Mouse (Mus musculus): ENCODE data around the gene Olfr1162. TPM values are rescaled to one million over a fixed set of nuclear protein-coding genes. Genes with fewer than 3 reads are reported as not detected.
"Not testable (repeated sequence)": the region's sequence is repeated elsewhere in the genome, so short reads cannot be mapped to it uniquely, and the experiment has no call there.

Olfr1162 gene
- not detected in 2 replicates for polyA plus RNA-seq (2012; rRNA removed)
- polyA plus RNA-seq (2014; fragmentation: Nextera tagmentation; extraction: Ambion mirVana): not detected in 2 replicates

DNA sequence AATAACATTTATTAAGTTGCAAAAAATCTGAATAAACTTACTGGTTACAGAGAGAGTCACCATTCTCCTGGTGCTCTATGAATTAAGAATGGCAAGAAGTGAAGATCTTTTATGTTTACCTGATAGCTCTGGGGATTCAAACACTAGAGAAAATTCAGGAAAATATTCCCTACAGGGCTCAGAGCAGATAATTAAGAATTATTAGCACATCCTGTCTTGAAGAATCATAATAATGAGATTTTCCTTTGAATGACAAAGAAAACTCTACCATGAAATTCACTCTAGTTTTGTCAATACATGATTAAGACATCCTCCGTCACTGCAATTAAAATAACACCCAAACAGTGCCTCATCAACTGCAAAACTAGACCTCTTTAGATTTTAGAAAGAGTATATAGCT lies at the start of gene Olfr1162:
Gene Olfr1162, minus strand, starts transcription at position 101 of the 400 bp plus-strand sequence.
- DNase-seq (ENCODE audit: low spot score): no peak
- WGBS: 91% methylated on average over 1 of the region's 1 CpGs
- H3K4me1 ChIP-seq (ENCODE audit: control insufficient read depth, insufficient read depth, low read length): no peaks in the 10 kb centered on the region
- no peak for TF ChIP-seq POLR2A (IDR thresholded peaks at IDR 0.05; ENCODE audit: borderline replicate concordance, extremely low read depth, insufficient read depth, insufficient read length)
- H3K9me3 ChIP-seq (ENCODE audit: control insufficient read depth, low read length): no peaks in the 10 kb centered on the region
- H3K27me3 ChIP-seq (ENCODE audit: control insufficient read depth, insufficient read depth, low read length): no peaks in the 10 kb centered on the region
- no peak within 1 kb of the TSS for H3K27ac ChIP-seq (replicated peaks; ENCODE audit: low read depth, low read length)
- no peak within 1 kb of the TSS for H3K4me2 ChIP-seq (replicated peaks; ENCODE audit: low read depth, low read length, severe bottlenecking)
- H3K36me3 ChIP-seq (ENCODE audit: control insufficient read depth, insufficient read depth, low read length): no peaks in the 10 kb centered on the region
- no peak for ATAC-seq (ENCODE audit: low FRiP score, low read depth)
- no peak within 1 kb of the TSS for H3K4me3 ChIP-seq (replicated peaks; ENCODE audit: low read length)
- H3K9ac ChIP-seq (ENCODE audit: low read depth, low read length, severe bottlenecking): no peak within 1 kb of the TSS

DNA sequence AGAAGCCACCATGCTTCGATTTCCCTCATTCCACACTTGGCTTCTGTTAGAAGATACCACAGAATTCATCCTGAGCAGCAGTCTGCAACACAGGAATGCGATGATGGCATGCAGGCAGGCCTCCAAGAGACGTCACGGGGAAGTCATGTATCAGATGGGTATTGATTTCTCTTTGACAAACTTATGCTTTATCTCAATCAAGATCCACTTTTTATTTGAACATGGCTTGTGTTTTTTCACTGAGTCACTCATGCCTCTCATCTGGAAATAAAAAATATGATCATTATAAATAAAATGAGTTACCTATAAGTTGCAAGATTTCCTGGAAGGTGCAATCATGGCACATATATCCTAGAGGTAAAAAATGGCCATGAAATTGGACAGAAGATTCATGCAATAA lies 42.9 kb upstream of the Olfr1162 start, which contains the start of gene Olfr1164:
Gene Olfr1164, minus strand, starts transcription at position 101 of the 400 bp plus-strand sequence.
- no peak for DNase-seq (ENCODE audit: low spot score)
- H3K27ac ChIP-seq (replicated peaks; ENCODE audit: low read depth, low read length): no peak within 1 kb of the TSS
- no peaks in the 10 kb centered on the region for H3K27me3 ChIP-seq (ENCODE audit: control insufficient read depth, insufficient read depth, low read length)
- ATAC-seq (ENCODE audit: low FRiP score, low read depth): no peak
- WGBS: 72% methylated on average over 4 of the region's 4 CpGs
- no peak within 1 kb of the TSS for H3K4me2 ChIP-seq (replicated peaks; ENCODE audit: low read depth, low read length, severe bottlenecking)
- H3K4me1 ChIP-seq (ENCODE audit: control insufficient read depth, insufficient read depth, low read length): no peaks in the 10 kb centered on the region
- TF ChIP-seq POLR2A (IDR thresholded peaks at IDR 0.05; ENCODE audit: borderline replicate concordance, extremely low read depth, insufficient read depth, insufficient read length): no peak
- no peak within 1 kb of the TSS for H3K9ac ChIP-seq (ENCODE audit: low read depth, low read length, severe bottlenecking)
- H3K36me3 ChIP-seq (ENCODE audit: control insufficient read depth, insufficient read depth, low read length): no peaks in the 10 kb centered on the region
- no peak within 1 kb of the TSS for H3K4me3 ChIP-seq (replicated peaks; ENCODE audit: low read length)
- H3K9me3 ChIP-seq (ENCODE audit: control insufficient read depth, low read length): no peaks in the 10 kb centered on the region

DNA sequence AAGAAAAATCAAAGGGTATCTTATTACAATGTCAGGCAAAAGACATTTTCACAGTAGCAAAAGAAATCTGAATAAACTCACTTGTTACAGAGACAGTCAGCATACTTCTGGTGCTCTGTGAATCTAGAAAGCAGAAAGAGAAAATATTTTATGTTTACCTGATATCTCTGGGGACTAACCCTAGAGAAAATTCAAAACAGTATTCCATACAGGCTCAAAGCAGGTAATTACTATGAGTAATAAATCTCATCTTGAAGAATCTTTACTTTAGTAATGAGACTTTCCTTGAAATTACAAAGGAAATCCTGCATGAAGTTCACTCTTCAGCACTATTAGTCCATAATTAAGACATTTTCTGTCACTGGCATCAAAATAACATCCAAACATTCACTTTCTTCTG lies 20.8 kb upstream of the Olfr1162 start, which contains the start of gene Olfr1163:
Gene Olfr1163, minus strand, starts transcription at position 101 of the 400 bp plus-strand sequence.
- no peaks in the 10 kb centered on the region for H3K9me3 ChIP-seq (ENCODE audit: control insufficient read depth, low read length)
- no peak for TF ChIP-seq POLR2A (IDR thresholded peaks at IDR 0.05; ENCODE audit: borderline replicate concordance, extremely low read depth, insufficient read depth, insufficient read length)
- H3K4me1 ChIP-seq (ENCODE audit: control insufficient read depth, insufficient read depth, low read length): no peaks in the 10 kb centered on the region
- H3K9ac ChIP-seq (ENCODE audit: low read depth, low read length, severe bottlenecking): no peak within 1 kb of the TSS
- no peak within 1 kb of the TSS for H3K4me2 ChIP-seq (replicated peaks; ENCODE audit: low read depth, low read length, severe bottlenecking)
- ATAC-seq (ENCODE audit: low FRiP score, low read depth) (no peak), DNase-seq (ENCODE audit: low spot score) (no peak)
- H3K4me3 ChIP-seq (replicated peaks; ENCODE audit: low read length): no peak within 1 kb of the TSS
- no peaks in the 10 kb centered on the region for H3K36me3 ChIP-seq (ENCODE audit: control insufficient read depth, insufficient read depth, low read length)
- H3K27ac ChIP-seq (replicated peaks; ENCODE audit: low read depth, low read length): no peak within 1 kb of the TSS
- no peaks in the 10 kb centered on the region for H3K27me3 ChIP-seq (ENCODE audit: control insufficient read depth, insufficient read depth, low read length)

DNA sequence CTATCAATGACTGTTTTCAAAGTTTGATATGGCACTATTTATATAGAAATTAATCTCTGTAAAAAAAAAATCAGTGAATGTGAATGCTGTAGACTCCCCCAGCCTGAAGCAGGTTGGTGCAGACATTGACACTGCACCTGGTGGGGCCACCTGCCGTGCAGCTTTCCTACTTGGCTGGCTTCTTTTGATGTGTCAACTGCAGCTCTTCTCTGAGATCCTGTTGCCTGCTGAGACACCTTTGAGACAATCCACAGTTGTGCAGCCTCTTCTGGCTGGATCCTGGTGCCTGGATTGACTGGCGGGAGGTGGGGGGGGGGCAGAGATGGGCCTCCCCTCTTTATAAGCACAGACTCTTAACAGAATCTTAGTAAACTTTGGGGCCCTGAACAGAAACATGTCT lies 12.7 kb upstream of the Olfr1162 start:
- no peak for ATAC-seq (ENCODE audit: low FRiP score, low read depth)
- Histone ChIP-seq H3K4me3 (replicated peaks; ENCODE audit: low read length) (no peak overlapping the region), H3K27ac (replicated peaks; ENCODE audit: low read depth, low read length) (no peak overlapping the region), H3K9ac (ENCODE audit: low read depth, low read length, severe bottlenecking) (no peak overlapping the region), H3K9me3 (ENCODE audit: control insufficient read depth, low read length) (peaks cover 4% of the 10 kb centered on the region; the same call in 1 of the 2 replicates), H3K4me1 (ENCODE audit: control insufficient read depth, insufficient read depth, low read length) (no peaks in the 10 kb centered on the region), H3K27me3 (ENCODE audit: control insufficient read depth, insufficient read depth, low read length) (no peaks in the 10 kb centered on the region), H3K4me2 (replicated peaks; ENCODE audit: low read depth, low read length, severe bottlenecking) (no peak overlapping the region), H3K36me3 (ENCODE audit: control insufficient read depth, insufficient read depth, low read length) (no peaks in the 10 kb centered on the region)
- DNase-seq (ENCODE audit: low spot score): no peak
- no peak for TF ChIP-seq POLR2A (IDR thresholded peaks at IDR 0.05; ENCODE audit: borderline replicate concordance, extremely low read depth, insufficient read depth, insufficient read length)
- 87% methylated on average over 2 of the region's 2 CpGs for WGBS

DNA sequence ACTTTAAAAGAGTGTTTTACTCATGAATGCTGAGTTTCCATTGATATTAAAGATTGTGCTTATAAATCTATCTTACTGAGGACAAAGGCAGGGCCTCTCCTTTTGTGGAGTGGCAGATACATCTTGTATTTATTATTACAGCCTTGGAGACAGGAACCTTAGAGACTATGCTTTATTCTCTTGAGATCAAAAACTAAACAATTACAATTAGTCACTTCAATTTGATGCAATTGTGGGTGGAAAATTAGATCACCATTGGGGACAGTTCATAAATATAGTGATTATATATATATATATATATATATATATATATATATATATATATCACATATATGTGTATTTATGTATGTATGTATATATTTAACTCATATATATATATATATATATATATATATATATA lies 13.3 kb downstream of the Olfr1162 start, which contains the start of gene Olfr73:
Gene Olfr73, minus strand, starts transcription at position 101 of the 400 bp plus-strand sequence.
- TF ChIP-seq POLR2A (IDR thresholded peaks at IDR 0.05; ENCODE audit: borderline replicate concordance, extremely low read depth, insufficient read depth, insufficient read length): no peak
- no peak for DNase-seq (ENCODE audit: low spot score)
- Histone ChIP-seq H3K4me1 (ENCODE audit: control insufficient read depth, insufficient read depth, low read length) (no peaks in the 10 kb centered on the region), H3K27me3 (ENCODE audit: control insufficient read depth, insufficient read depth, low read length) (no peaks in the 10 kb centered on the region), H3K9me3 (ENCODE audit: control insufficient read depth, low read length) (no peaks in the 10 kb centered on the region), H3K36me3 (ENCODE audit: control insufficient read depth, insufficient read depth, low read length) (no peaks in the 10 kb centered on the region), H3K4me2 (replicated peaks; ENCODE audit: low read depth, low read length, severe bottlenecking) (no peak within 1 kb of the TSS), H3K4me3 (replicated peaks; ENCODE audit: low read length) (no peak within 1 kb of the TSS), H3K9ac (ENCODE audit: low read depth, low read length, severe bottlenecking) (no peak within 1 kb of the TSS), H3K27ac (replicated peaks; ENCODE audit: low read depth, low read length) (no peak within 1 kb of the TSS)
- no peak for ATAC-seq (ENCODE audit: low FRiP score, low read depth)

DNA sequence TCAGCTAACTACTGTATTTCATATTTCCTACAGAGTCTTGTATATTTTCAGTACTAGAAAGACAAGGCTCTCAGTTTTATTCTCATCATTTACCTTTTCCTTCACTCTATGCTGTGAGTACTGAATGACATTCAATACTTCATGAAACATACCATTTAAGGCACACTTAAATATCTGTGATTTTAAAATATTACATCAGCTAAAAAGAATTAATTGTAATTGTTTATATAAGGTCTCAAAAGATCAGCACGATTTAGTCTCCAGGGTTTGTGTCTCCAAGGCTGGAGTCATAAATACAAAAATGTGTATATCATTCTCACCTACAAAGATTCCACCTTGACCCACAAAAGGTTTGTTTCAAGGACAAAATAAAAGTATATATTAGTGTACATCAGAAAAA lies 28.5 kb downstream of the Olfr1162 start, which contains the start of gene Olfr1161:
Gene Olfr1161, plus strand, starts transcription at position 301 of the 400 bp plus-strand sequence.
- H3K27me3 ChIP-seq (ENCODE audit: control insufficient read depth, insufficient read depth, low read length); H3K9me3 ChIP-seq (ENCODE audit: control insufficient read depth, low read length); H3K4me3 ChIP-seq (replicated peaks; ENCODE audit: low read length); H3K4me2 ChIP-seq (replicated peaks; ENCODE audit: low read depth, low read length, severe bottlenecking); H3K9ac ChIP-seq (ENCODE audit: low read depth, low read length, severe bottlenecking); ATAC-seq (ENCODE audit: low FRiP score, low read depth); DNase-seq (ENCODE audit: low spot score); H3K36me3 ChIP-seq (ENCODE audit: control insufficient read depth, insufficient read depth, low read length); H3K27ac ChIP-seq (replicated peaks; ENCODE audit: low read depth, low read length); H3K4me1 ChIP-seq (ENCODE audit: control insufficient read depth, insufficient read depth, low read length): not testable (repeated sequence)
- 80% methylated on average over 1 of the region's 1 CpGs for WGBS

All from limb, embryonic 14.5 days (tissue).